Mouse (Mus musculus) heart, embryonic 11.5 days (tissue): ENCODE data around the gene Sbk2. TPM values are rescaled to one million over a fixed set of nuclear protein-coding genes. Genes with fewer than 3 reads are reported as not detected.

Experiments
- ATAC-seq: fragments of 200-750 bp; cut with Nextera tagmentation; replicated peaks from 2 replicates; pipeline ENCODE4 v1.8.0; 2017; ENCODE audit warnings: moderate library complexity; ENCODE audit not compliant: insufficient number of reproducible peaks, low FRiP score, low TSS enrichment
- H3K27ac ChIP-seq: fragments of 300-500 bp; sonication (generic); 2 replicates; pipeline ENCODE4 v1.5.1; 2014; ENCODE audit warnings: mild to moderate bottlenecking, low read depth, low read length
- H3K27me3 ChIP-seq: fragments of 300-500 bp; sonication (generic); 2 replicates; pipeline ENCODE4 v1.6.1; 2014; ENCODE audit warnings: mild to moderate bottlenecking, low read length, mixed read lengths; ENCODE audit not compliant: control insufficient read depth, insufficient read depth
- H3K36me3 ChIP-seq: fragments of 300-500 bp; sonication (generic); 2 replicates; pipeline ENCODE4 v1.6.1; 2014; ENCODE audit warnings: mild to moderate bottlenecking, low read length, moderate library complexity, mixed read lengths; ENCODE audit not compliant: control insufficient read depth, insufficient read depth
- H3K4me1 ChIP-seq: fragments of 300-500 bp; sonication (generic); 2 replicates; pipeline ENCODE4 v1.6.1; 2014; ENCODE audit warnings: low read length; ENCODE audit not compliant: control insufficient read depth, insufficient read depth
- H3K4me2 ChIP-seq: fragments of 300-500 bp; sonication (generic); 2 replicates; pipeline ENCODE4 v1.6.1; 2014; ENCODE audit warnings: mild to moderate bottlenecking, moderate library complexity
- H3K4me3 ChIP-seq: fragments of 300-500 bp; sonication (generic); 2 replicates; pipeline ENCODE4 v1.5.1; 2014; ENCODE audit warnings: low read depth, low read length
- H3K9ac ChIP-seq: fragments of 300-500 bp; sonication (generic); 2 replicates; pipeline ENCODE4 v1.6.1; 2014; ENCODE audit warnings: mild to moderate bottlenecking, low read depth, low read length, moderate library complexity
- H3K9me3 ChIP-seq: fragments of 300-500 bp; sonication (generic); replicated peaks from 2 replicates; pipeline ENCODE4 v1.6.1; 2016; ENCODE audit warnings: low read length; ENCODE audit not compliant: control insufficient read depth
- WGBS: fragments of 180-500 bp; shearing (Covaris S2); extraction: QIAGEN DNeasy Blood & Tissue Kit; methylation state at CpG from one replicate; pipeline ENCODE4 v1.1.7; 2014; ENCODE audit not compliant: insufficient replicate concordance; 5-methylcytosine and 5-hydroxymethylcytosine counted together
- polyA plus RNA-seq: library from polyadenylated mRNA; unstranded; fragments of >200 nt; fragmentation: Nextera tagmentation; extraction: Ambion mirVana; gene quantifications from 2 replicates; pipeline ENCODE4 v1.2.1, GENCODE M21; 2014

The Sbk2 gene
- polyA plus RNA-seq, 1 experiment from 2014 or later: 3.3 TPM

DNA sequence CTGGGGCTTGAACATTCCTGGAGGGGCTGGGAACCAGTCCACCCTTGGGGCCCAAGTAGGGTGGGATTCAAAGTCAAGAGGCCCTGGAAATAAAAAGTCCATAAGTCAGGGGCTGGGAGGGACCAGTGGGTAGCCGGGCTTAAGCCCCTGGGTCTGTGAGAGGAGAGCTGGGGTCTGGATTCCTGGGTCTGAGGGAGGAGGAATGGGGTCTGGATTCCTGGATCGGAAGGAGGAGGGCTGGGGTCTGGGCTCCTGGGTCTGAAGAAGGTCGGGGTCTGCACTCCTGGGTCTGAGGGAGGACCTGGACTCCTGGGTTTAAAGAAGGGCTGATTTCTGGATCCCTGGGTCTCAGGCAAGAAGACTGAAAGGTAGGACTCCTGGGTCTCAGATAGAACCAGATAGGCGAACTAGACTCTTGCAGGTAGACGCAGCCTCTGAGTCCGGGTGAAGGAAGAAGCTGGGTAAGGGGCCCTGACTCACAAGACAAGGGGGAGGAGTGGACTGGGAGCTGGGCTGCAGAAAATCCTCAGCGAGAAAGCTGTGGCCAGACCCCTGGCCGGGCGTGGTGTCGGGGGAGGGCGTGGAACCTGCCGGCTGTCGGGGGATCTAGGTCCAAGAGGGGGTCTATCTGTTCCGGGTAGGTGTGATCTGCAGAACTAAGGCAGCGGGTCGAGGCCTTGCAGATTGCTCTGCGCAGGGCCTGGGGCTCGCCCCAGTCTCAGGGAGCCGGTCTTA, 31.2 kb upstream of the Sbk2 start:
- Histone ChIP-seq H3K27ac (no peak overlapping the region), H3K9me3 (peaks cover 6% of the 10 kb centered on the region; the same call in 1 of the 2 replicates), H3K4me2 (peak overlapping the region; percentile 67), H3K4me1 (peaks cover 16% of the 10 kb centered on the region), H3K9ac (peak overlapping the region; percentile 74), H3K4me3 (peak overlapping the region; percentile 62), H3K27me3 (peaks cover 29% of the 10 kb centered on the region), H3K36me3 (peaks cover 9% of the 10 kb centered on the region)
- ATAC-seq: no peak; the same call in 1 of the 2 replicates
- 7% methylated on average over 19 of the region's 19 CpGs for WGBS

DNA sequence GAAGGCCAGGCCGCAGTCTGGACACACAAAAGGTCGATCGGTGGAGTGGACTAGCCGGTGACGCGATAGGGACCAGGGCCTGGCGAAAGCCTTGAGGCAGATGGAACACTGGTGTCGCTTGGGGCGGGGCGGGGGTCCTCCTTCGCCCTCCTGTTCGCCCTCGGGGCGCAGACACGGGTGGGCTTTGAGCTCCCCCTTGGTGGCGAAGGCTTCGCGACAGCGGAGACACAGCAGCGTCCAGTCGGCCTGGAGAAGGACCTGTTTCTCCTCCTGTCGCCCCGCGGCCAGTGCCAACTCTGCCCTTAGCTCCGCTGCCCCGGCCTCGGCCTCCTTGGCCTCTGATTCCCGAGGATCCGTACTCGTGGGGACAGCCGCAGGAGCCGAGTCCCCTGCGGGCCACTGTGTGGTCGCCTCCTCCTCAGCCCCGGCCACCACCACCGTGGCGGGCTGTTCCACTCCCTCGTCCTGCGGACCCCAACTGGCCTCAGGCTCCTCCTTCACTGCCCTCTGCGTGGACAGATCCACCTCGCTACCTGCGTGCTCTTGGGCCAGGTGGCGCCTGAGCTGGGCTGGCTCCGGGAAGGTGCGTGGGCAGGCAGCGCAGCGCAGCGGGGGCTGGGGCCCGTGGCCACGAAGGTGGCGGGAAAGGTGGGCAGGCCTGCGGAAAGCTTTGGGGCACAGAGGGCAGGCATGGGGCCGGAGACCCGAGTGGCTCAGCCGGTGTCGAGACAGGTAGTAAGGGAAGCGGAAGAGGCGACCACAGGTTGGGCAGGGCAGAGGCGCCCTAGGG, 30.0 kb upstream of the Sbk2 start:
- Histone ChIP-seq H3K9ac (peak overlapping the region; percentile 16; the same call in 1 of the 2 replicates), H3K9me3 (peaks cover 6% of the 10 kb centered on the region; the same call in 1 of the 2 replicates), H3K27ac (no peak overlapping the region), H3K36me3 (peaks cover 9% of the 10 kb centered on the region), H3K27me3 (peaks cover 29% of the 10 kb centered on the region), H3K4me1 (peaks cover 16% of the 10 kb centered on the region), H3K4me2 (peak overlapping the region; percentile 67), H3K4me3 (peak overlapping the region; percentile 62)
- ATAC-seq: no peak
- WGBS: 36% methylated on average over 59 of the region's 59 CpGs

DNA sequence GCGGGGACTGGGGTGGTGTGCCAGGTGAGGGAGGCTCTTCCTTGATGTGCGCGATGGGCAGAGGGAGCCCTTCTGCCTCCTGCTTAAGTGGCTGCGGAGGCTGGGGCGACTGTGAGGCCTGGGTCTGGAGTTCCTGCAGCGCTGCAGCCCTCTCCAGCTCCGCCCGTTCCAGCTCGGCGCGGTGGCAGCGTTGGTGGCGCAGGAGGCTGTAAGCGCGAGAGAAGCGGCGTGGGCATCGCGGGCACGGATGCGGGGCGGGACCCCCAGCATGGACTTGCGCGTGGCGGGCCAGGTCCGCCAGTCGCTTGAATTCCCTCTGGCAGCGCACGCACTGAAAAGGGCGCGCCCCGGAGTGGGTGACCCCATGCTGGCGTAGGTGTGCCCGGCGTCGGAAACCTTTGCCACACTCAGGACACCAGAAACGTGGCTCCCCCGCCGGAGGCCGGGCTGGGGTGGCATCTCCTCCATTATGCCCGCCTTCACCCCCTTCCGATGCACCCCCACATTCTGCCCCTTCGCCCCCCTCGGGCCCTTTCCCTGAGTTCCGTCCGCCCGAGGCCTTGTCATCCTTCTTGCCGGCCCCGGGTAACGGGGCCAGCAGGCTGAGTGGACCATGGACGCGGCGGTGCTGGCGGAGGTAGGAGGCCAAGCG, 29.3 kb upstream of the Sbk2 start:
- peaks cover 29% of the 10 kb centered on the region for H3K27me3 ChIP-seq
- peaks cover 6% of the 10 kb centered on the region; the same call in 1 of the 2 replicates for H3K9me3 ChIP-seq
- H3K9ac ChIP-seq: peak overlapping the region; percentile 16
- H3K27ac ChIP-seq: no peak overlapping the region
- H3K4me1 ChIP-seq: peaks cover 16% of the 10 kb centered on the region
- peak overlapping the region; percentile 67 for H3K4me2 ChIP-seq
- 23% methylated on average over 55 of the region's 55 CpGs for WGBS
- H3K36me3 ChIP-seq: peaks cover 9% of the 10 kb centered on the region
- no peak for ATAC-seq
- peak overlapping the region; percentile 62 for H3K4me3 ChIP-seq

DNA sequence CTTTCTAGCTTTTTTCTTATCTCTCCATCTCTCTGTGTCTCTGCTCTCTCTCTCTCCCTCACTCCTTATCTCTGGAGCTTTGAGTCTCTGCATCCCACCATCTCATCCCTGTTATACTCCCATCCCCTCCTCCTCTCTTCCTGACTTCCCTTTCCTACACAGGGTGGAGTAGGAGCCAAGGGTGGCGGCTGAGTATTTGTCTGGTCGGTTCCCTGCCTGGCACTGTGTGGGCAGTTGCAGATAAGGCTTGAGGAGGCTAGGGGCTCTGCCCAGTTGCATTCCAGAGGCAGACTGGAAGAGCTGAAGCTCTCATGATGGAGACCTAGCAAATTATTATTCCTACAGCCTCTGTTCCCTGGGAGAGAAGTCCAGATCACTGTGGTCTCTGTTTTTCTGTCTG, 24.0 kb upstream of the Sbk2 start:
- Histone ChIP-seq H3K27ac (no peak overlapping the region), H3K9me3 (peaks cover 3% of the 10 kb centered on the region; the same call in 1 of the 2 replicates), H3K4me2 (no peak overlapping the region), H3K4me3 (no peak overlapping the region), H3K27me3 (peaks cover 12% of the 10 kb centered on the region), H3K4me1 (no peaks in the 10 kb centered on the region), H3K36me3 (peaks cover 7% of the 10 kb centered on the region), H3K9ac (no peak overlapping the region)
- 46% methylated on average over 2 of the region's 2 CpGs for WGBS
- no peak for ATAC-seq

DNA sequence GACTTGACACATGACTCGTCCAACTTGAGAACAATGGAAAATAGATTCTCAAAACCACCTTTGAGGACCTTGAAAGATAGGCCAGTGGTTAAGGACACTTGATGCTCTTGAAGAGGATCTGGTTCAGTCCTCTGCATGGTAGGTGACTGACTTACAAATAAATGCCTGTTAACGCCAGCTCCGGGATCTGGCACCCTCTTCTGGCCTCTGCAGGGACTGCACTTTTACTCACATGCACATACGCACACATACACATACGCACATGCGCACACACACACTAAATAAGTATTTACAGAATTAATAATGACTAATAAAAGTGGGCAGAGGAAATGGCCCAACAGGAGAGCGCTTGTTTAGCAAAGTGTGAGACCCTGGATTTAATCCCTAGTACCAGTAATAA, 12.6 kb upstream of the Sbk2 start:
- H3K36me3 ChIP-seq: no peaks in the 10 kb centered on the region
- no peak overlapping the region for H3K4me3 ChIP-seq
- no peaks in the 10 kb centered on the region for H3K27me3 ChIP-seq
- peaks cover 2% of the 10 kb centered on the region for H3K9me3 ChIP-seq
- WGBS: 82% methylated on average over 7 of the region's 7 CpGs
- H3K4me1 ChIP-seq: peaks cover 4% of the 10 kb centered on the region; the same call in 1 of the 2 replicates
- no peak overlapping the region for H3K9ac ChIP-seq
- ATAC-seq: no peak
- no peak overlapping the region for H3K4me2 ChIP-seq
- no peak overlapping the region for H3K27ac ChIP-seq

DNA sequence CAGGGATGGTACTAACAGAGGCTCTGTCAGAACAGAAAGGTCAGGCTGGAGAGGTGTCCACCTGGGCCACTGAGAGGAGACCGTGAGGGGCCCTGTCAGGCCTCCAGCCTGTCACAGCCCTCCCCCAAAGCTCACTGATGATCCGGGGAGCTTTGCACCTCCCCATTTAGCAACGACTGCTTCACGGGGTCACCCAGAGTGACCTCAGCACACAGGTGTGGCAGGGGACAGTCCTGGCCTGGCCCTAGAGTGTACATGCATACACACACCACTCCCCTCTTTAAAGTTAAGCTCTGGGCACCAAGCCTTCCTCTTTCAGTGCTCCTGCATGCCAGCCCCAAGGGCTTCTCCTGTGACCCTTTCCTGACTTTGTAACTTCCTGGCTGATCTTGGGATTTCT, 11.2 kb upstream of the Sbk2 start:
- no peak overlapping the region for H3K9ac ChIP-seq
- H3K36me3 ChIP-seq: no peaks in the 10 kb centered on the region
- WGBS: 50% methylated on average over 4 of the region's 4 CpGs
- peaks cover 4% of the 10 kb centered on the region; the same call in 1 of the 2 replicates for H3K4me1 ChIP-seq
- no peak overlapping the region for H3K27ac ChIP-seq
- no peak for ATAC-seq
- peaks cover 2% of the 10 kb centered on the region for H3K9me3 ChIP-seq
- no peak overlapping the region for H3K4me3 ChIP-seq
- no peak overlapping the region for H3K4me2 ChIP-seq
- no peaks in the 10 kb centered on the region for H3K27me3 ChIP-seq

DNA sequence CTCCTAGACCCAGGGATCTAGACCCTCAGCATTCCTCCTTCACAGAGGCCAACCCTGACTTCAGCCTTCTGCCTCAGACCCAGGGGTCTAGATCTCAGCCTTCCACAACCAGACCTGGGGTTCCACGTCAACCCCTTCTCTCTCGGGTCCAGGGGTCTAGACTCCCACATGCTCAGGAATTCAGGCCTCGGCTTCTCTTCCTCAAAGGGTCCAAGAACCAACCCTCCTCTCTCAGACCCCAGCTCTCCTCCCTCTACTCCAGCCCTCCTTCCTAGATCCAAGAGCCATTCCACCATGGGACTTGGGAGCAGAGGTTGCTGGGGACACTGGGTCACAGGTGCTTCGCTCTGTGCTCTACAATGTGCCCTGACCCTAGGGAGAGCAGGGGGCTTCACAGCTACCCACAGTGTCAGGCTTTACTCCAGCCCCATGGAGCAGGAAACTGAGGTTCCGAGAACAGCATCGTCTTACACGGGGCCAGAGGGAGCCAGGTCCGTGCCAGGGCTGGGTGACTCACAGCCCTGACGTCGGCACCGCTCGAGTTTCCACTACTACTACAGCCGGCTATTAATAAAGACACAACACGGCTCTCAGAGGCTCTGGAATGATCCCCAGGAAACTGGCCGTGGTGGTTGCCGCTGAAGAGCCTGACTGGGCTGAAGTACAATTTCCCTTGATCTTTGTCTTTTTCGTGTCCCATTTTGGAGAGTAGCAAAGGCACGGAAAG, 8.3 kb upstream of the Sbk2 start:
- Histone ChIP-seq H3K27me3 (no peaks in the 10 kb centered on the region), H3K36me3 (no peaks in the 10 kb centered on the region), H3K9me3 (peaks cover 2% of the 10 kb centered on the region), H3K4me3 (no peak overlapping the region), H3K4me2 (no peak overlapping the region), H3K27ac (peak overlapping the region; percentile 69), H3K9ac (no peak overlapping the region), H3K4me1 (peaks cover 4% of the 10 kb centered on the region; the same call in 1 of the 2 replicates)
- 49% methylated on average over 18 of the region's 18 CpGs for WGBS
- ATAC-seq: 0 out of 2 replicates have a peak, but pooled peaks have one; percentile 23

DNA sequence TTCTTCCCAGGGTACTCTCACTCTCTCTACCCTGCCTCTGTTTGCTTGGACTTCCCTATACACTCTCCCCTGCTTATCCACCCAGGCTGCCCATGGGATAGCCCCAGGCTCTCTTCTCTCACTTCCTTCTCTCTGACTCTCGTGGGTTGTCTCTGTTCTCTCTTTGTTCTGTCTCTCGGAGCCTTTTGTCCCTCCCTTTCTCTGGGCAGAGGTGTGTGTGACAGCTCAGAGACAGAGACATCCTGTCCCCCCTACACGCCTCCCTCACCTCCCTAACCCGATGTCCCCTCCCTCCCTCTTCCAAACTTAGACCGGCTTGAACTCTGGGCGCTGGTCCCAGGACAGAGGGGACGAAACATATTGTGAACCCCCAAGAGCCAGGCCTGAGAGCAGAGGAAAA, 7.5 kb upstream of the Sbk2 start:
- H3K4me3 ChIP-seq: no peak overlapping the region
- H3K36me3 ChIP-seq: no peaks in the 10 kb centered on the region
- H3K27me3 ChIP-seq: no peaks in the 10 kb centered on the region
- no peak overlapping the region for H3K27ac ChIP-seq
- ATAC-seq: no peak
- H3K4me1 ChIP-seq: peaks cover 4% of the 10 kb centered on the region; the same call in 1 of the 2 replicates
- H3K4me2 ChIP-seq: no peak overlapping the region
- H3K9me3 ChIP-seq: no peaks in the 10 kb centered on the region; the same call in 1 of the 2 replicates
- no peak overlapping the region for H3K9ac ChIP-seq
- 16% methylated on average over 7 of the region's 7 CpGs for WGBS
